Mouse (Mus musculus): ENCODE measurements around the gene Pafah1b1. TPM values are rescaled to one million over a fixed set of nuclear protein-coding genes. Genes with fewer than 3 reads are reported as not detected.

Pafah1b1 gene
- total and polyA plus RNA-seq, 2 experiments from 2014 or later = 79.2 to 206 TPM

GRCm38 (mm10) chr11:74768045-74768444, 43.6 kb upstream of the Pafah1b1 start:
- DNase-seq (ENCODE audit: low spot score) = no peak
- H3K9me3 ChIP-seq (ENCODE audit: low read length) = no peaks in the 10 kb centered on the region
- WGBS = 26% methylated on average over 6 of the region's 6 CpGs
- no peak overlapping the region for H3K27ac ChIP-seq (ENCODE audit: low read depth, low read length)
- peaks cover 5% of the 10 kb centered on the region for H3K4me1 ChIP-seq (ENCODE audit: insufficient read depth, low read length)
- no peak overlapping the region for H3K4me3 ChIP-seq (ENCODE audit: low read depth, low read length)
- TF ChIP-seq CTCF (IDR thresholded peaks at IDR 0.05) = peak; percentile 59
- no peak overlapping the region for H3K4me2 ChIP-seq (ENCODE audit: low read depth, low read length, poor library complexity, severe bottlenecking)
- H3K36me3 ChIP-seq (ENCODE audit: insufficient read depth, low read length) = no peaks in the 10 kb centered on the region
- no peaks in the 10 kb centered on the region for H3K27me3 ChIP-seq (ENCODE audit: insufficient read depth, low read length)
- ATAC-seq (ENCODE audit: low FRiP score) = no peak
- no peak overlapping the region for H3K9ac ChIP-seq (replicated peaks; ENCODE audit: low read length, poor library complexity, severe bottlenecking)

DNA sequence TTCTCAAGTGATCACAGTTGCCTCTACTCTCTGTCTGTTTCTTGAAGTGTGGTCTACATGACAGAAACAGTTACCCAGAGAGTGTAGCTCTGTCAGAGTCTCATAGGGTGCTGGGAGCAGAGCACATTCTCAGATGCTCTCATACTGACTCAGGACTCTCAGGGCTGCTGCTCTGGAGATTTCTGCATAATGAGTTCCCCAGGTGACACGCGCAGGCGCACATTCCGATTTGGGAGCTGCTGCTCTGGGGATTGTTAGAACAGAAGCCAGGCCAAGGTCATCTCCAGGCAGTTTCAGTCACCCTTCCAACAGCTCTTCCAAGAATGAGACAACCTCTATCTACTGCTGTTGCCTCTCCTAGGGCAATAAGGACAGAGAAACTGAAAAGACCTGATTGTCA, 43.0 kb upstream of the Pafah1b1 start:
- DNase-seq (ENCODE audit: low spot score) (no peak), ATAC-seq (ENCODE audit: low FRiP score) (no peak)
- no peak overlapping the region for H3K4me3 ChIP-seq (ENCODE audit: low read depth, low read length)

GRCm38 (mm10) chr11:74763960-74764625, 39.6 kb upstream of the Pafah1b1 start:
- 78% methylated on average over 10 of the region's 10 CpGs for WGBS

More for the DNA sequence above, 43.0 kb upstream of the Pafah1b1 start:
- Histone ChIP-seq H3K4me2 (ENCODE audit: low read depth, low read length, poor library complexity, severe bottlenecking) (no peak overlapping the region), H3K27me3 (ENCODE audit: insufficient read depth, low read length) (no peaks in the 10 kb centered on the region), H3K9me3 (ENCODE audit: low read length) (no peaks in the 10 kb centered on the region), H3K36me3 (ENCODE audit: insufficient read depth, low read length) (no peaks in the 10 kb centered on the region), H3K9ac (replicated peaks; ENCODE audit: low read length, poor library complexity, severe bottlenecking) (no peak overlapping the region), H3K27ac (ENCODE audit: low read depth, low read length) (no peak overlapping the region), H3K4me1 (ENCODE audit: insufficient read depth, low read length) (peaks cover 5% of the 10 kb centered on the region)
- WGBS = 84% methylated on average over 4 of the region's 4 CpGs
- no peak for TF ChIP-seq CTCF (IDR thresholded peaks at IDR 0.05)

DNA sequence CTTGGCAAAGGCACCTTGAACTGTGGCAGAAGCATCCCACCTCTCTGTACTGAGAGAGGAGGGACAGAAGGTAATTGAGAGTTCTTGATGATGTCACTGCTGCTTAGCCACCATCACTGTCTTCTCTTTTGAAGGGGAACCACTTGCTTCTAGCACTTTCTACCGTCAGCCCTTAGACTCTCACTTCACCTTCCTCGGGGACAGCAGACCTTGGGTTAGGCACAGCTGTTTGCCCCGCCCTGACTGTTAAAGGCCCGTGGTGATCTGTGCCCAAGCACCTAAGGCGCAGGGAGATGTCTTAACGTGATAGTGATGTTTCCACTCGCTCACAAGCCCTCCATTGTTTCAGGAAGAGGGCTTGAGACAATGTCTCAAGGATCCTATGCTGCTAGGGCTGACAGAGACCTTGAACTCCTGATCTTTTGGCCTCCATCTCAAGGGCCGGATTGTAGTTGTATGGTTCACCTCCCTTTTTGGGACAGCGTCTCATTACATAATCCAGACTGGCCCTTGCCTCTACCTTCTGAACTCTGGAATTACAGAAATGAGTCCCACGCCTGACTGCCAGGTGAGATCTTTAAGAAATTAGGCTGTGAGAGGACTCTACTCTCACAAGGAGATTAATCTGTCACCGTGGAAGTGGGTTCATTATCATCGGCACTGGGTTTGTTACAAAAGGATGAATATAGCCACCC, 36.7 kb upstream of the Pafah1b1 start:
- Histone ChIP-seq H3K27me3 (ENCODE audit: insufficient read depth, low read length) (no peaks in the 10 kb centered on the region), H3K4me3 (ENCODE audit: low read depth, low read length) (no peak overlapping the region), H3K27ac (ENCODE audit: low read depth, low read length) (no peak overlapping the region), H3K36me3 (ENCODE audit: insufficient read depth, low read length) (no peaks in the 10 kb centered on the region), H3K4me1 (ENCODE audit: insufficient read depth, low read length) (no peaks in the 10 kb centered on the region), H3K9ac (replicated peaks; ENCODE audit: low read length, poor library complexity, severe bottlenecking) (no peak overlapping the region), H3K4me2 (ENCODE audit: low read depth, low read length, poor library complexity, severe bottlenecking) (no peak overlapping the region), H3K9me3 (ENCODE audit: low read length) (no peaks in the 10 kb centered on the region)
- DNase-seq (ENCODE audit: low spot score) = no peak
- no peak for ATAC-seq (ENCODE audit: low FRiP score)
- TF ChIP-seq CTCF (IDR thresholded peaks at IDR 0.05) = no peak
- 75% methylated on average over 12 of the region's 12 CpGs for WGBS

More at GRCm38 (mm10) chr11:74763960-74764625, 39.6 kb upstream of the Pafah1b1 start:
- H3K4me1 ChIP-seq (ENCODE audit: insufficient read depth, low read length) = no peaks in the 10 kb centered on the region
- no peaks in the 10 kb centered on the region for H3K27me3 ChIP-seq (ENCODE audit: insufficient read depth, low read length)
- H3K4me3 ChIP-seq (ENCODE audit: low read depth, low read length) = no peak overlapping the region
- DNase-seq (ENCODE audit: low spot score) = no peak
- H3K27ac ChIP-seq (ENCODE audit: low read depth, low read length) = no peak overlapping the region
- no peak overlapping the region for H3K4me2 ChIP-seq (ENCODE audit: low read depth, low read length, poor library complexity, severe bottlenecking)
- no peak overlapping the region for H3K9ac ChIP-seq (replicated peaks; ENCODE audit: low read length, poor library complexity, severe bottlenecking)
- ATAC-seq (ENCODE audit: low FRiP score) = no peak
- H3K9me3 ChIP-seq (ENCODE audit: low read length) = no peaks in the 10 kb centered on the region
- no peak for TF ChIP-seq CTCF (IDR thresholded peaks at IDR 0.05)
- H3K36me3 ChIP-seq (ENCODE audit: insufficient read depth, low read length) = no peaks in the 10 kb centered on the region

DNA sequence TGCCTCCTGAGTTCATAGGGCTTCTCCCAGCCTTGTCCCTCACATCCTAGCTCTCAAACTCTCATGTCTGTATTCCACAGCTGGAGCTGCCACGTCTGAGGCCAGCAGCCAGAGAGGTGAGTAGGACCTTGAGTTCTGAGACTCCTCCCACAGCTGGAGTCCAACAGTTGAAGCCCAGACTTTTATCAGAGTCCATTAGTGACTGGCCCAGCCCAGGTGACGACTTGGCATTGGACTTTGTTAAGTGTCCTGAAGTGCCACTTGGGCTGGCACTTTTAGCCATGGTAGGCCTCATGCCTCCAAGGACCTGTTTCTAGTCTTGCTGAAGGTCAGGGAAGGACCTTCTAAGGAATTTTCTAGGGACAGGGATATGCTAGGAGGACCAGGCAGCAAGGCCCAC, 32.2 kb upstream of the Pafah1b1 start:
- Histone ChIP-seq H3K9me3 (ENCODE audit: low read length) (no peaks in the 10 kb centered on the region), H3K4me1 (ENCODE audit: insufficient read depth, low read length) (no peaks in the 10 kb centered on the region), H3K4me3 (ENCODE audit: low read depth, low read length) (no peak overlapping the region), H3K9ac (replicated peaks; ENCODE audit: low read length, poor library complexity, severe bottlenecking) (no peak overlapping the region), H3K27me3 (ENCODE audit: insufficient read depth, low read length) (no peaks in the 10 kb centered on the region), H3K4me2 (ENCODE audit: low read depth, low read length, poor library complexity, severe bottlenecking) (no peak overlapping the region), H3K36me3 (ENCODE audit: insufficient read depth, low read length) (no peaks in the 10 kb centered on the region), H3K27ac (ENCODE audit: low read depth, low read length) (no peak overlapping the region)
- no peak for TF ChIP-seq CTCF (IDR thresholded peaks at IDR 0.05)
- 72% methylated on average over 2 of the region's 2 CpGs for WGBS
- ATAC-seq (ENCODE audit: low FRiP score) (no peak), DNase-seq (ENCODE audit: low spot score) (no peak)

Measured in midbrain, postnatal 0 days (tissue).